Mouse (Mus musculus) inflammation-experienced regulatory T-cells, adult 6 months (primary cell): ENCODE data around the gene Synj1. TPM values are rescaled to one million over a fixed set of nuclear protein-coding genes. Genes with fewer than 3 reads are reported as not detected.

ENCODE experiments used
- ATAC-seq: one replicate; pipeline ENCODE4 v1.8.0; 2017
- polyA plus RNA-seq, 3 experiments: library from polyadenylated mRNA; unstranded; fragments of 100-300 nt; shearing (Covaris generic); gene quantifications; one replicate each; pipeline ENCODE4 v1.2.1; 2017

Gene Synj1
- polyA plus RNA-seq, 3 experiments from 2014 or later, result 31.5 to 33.9 (median 33.2) TPM

GRCm38 (mm10) chr16:91009942-91010529, 1.1 kb downstream of the Synj1 start:
- ATAC-seq, result no peak

GRCm38 (mm10) chr16:91004915-91005538, 6.1 kb downstream of the Synj1 start:
- no peak for ATAC-seq

DNA sequence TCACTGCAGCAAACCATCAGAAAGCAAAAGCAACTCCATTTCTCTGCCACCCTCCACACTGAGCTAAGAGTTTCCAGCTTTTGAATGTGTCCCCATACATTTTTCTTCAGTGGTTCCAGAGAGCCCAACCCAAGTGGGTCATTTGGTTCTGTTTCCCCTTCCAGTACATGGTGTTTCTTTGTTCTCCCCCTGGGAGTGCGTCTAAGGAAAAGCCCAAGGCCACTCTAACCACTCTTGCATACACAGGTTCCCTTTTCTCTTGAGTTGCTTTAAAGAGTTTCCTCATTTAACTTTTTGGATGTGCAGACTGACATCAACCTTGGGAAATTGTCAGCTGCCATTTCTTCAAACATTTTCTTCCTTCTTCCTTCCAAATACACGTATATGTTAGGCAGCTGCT, 10.0 kb downstream of the Synj1 start:
- ATAC-seq, result no peak

DNA sequence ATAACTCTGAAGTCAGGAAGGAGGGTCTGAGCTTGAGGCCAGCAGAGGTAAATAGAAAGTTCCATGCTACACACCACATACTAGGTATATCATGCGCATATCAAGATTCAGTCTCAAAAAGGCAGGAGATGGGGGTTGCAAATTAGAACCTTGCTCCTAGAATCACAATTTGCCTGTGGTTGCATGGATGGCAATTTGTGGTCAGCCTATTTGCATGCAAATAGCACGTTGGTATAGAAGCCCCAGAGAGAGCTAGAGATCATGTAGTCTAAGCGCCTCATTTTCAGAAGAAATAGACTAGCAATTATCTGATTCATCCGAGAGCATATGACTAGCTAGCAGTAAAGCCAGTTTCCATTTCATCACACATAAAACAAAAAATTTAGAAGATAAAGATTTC, 11.3 kb downstream of the Synj1 start:
- ATAC-seq, result peak; percentile 38

GRCm38 (mm10) chr16:90997822-90998221, 13.3 kb downstream of the Synj1 start:
- peak; percentile 68 for ATAC-seq

- ATAC-seq, result no peak
Measured at GRCm38 (mm10) chr16:90996327-90997243, 14.5 kb downstream of the Synj1 start.

GRCm38 (mm10) chr16:90995498-90995897, 15.6 kb downstream of the Synj1 start:
- ATAC-seq, result no peak

DNA sequence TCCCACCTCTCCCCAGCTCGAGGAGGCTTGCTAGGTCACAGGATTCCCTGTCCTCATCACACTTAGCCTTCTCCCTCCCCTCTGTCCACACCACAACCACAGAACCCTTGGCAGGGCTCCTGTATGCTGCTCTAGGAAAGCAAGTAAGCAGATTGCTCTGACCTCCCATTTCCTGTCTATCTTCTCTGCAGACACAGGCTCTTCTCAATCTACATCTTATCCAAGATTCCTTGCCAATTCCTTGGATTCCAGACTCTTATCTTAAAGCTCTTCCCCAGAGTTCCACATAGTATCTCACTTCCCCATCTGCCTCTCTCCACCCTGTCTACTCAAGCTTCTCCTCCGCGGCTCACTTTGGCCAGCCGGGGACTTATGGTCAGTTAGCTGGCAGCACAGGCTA, 16.1 kb downstream of the Synj1 start:
- no peak for ATAC-seq

- ATAC-seq, result no peak
Measured at GRCm38 (mm10) chr16:90989162-90989561, 21.9 kb downstream of the Synj1 start.

DNA sequence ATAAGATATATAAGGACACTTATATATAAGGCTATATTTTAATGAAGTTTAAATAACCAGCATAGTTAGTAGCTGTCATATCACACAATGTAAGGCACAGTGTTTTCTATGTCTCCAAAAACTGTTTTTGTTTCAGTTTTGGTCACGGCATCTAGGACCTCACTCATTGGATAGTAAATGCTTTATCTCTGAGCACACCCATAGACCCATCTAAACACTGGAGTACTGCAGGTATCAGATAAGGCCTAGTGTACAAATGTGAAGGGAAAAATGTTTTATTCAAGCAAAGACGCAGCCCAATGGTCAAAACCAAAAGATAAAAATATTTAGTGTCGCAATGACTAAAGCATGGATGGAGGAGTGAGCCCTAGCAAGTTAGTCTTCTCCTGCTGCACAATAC, 22.4 kb downstream of the Synj1 start:
- no peak for ATAC-seq

GRCm38 (mm10) chr16:90988039-90988438, 23.1 kb downstream of the Synj1 start:
- ATAC-seq, result no peak

GRCm38 (mm10) chr16:90971004-90971403, 40.1 kb downstream of the Synj1 start:
- no peak for ATAC-seq

DNA sequence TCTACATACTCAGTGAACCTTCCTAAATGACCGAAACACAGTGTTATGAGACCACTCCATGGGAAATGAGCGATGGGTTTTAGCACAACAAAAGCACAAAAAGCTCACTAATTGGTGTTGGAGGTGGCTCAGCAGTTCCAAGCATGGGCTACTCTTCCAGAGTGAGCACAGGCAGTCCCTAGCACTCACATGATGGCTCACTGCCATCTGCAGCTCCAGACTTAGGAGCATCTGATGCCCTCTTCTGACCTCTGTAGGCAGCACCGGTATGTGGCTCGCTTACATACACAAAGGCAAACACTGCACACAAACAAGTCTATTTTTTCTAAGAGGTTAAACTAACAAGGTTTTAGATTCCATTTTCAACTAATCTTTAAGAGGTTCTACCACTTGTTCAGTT, 44.9 kb downstream of the Synj1 start:
- no peak for ATAC-seq

- ATAC-seq, result no peak
Measured at GRCm38 (mm10) chr16:90964302-90964701, 46.8 kb downstream of the Synj1 start.

DNA sequence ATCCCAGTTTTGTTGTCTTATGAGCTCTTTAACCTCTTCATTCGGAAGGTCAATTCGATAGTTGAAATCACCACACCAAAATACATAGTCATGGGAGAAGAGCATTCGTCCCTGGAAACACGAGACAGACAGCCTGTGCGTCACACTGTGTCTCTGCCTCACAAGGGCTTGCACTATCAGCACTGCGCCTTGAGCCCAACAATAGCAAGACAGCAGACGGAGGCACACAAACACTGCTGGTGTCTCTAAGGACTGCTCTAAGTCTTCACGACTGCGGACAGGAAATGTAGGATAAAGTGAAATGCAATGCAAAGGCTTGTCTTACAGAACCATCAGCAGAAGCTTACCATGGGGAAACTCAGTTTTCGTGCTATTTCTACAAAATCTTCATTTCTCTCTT, 47.2 kb downstream of the Synj1 start:
- ATAC-seq, result no peak

DNA sequence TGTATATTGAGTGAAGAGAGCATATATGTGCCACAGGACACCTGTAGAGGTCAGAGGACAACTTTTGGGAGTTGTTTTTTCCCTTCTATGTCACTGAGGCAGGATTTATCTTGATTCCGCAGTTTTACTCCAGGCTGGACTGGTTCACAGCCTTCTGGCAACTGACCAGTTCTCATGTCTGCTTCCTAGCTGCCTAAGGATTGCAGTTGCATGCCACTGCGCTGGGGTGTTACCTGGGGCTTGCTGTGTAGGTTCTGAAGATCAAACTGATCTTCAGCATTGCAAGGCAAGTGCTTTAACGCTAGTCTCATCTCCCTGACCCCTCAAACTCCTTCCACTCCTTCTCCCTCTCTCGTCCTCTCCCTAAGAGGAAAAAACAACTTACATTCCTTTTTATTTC, 47.9 kb downstream of the Synj1 start:
- no peak for ATAC-seq

GRCm38 (mm10) chr16:90958301-90959085, 52.6 kb downstream of the Synj1 start:
- ATAC-seq, result no peak

DNA sequence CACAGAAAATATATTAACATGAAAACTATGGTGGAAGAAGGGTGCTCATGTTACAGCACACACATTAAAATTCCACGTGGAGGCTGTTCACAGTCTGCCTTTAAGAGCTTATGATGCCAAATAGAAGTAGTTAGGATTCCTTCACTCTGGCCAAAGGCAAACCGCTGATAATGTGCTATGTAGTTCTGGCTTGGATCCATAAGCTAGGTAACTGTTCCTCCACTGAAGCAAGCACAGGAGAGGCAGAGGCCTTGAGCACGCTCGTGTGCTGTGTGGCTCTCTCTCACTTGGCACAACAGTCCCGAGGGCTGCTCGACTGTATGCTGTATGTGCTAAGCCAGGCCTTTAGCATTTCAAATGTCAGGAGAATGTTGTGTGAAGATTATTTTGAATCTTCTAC, 55.6 kb downstream of the Synj1 start:
- no peak for ATAC-seq

- no peak for ATAC-seq
Measured at GRCm38 (mm10) chr16:90953770-90954169, 57.3 kb downstream of the Synj1 start.

- no peak for ATAC-seq
Measured at GRCm38 (mm10) chr16:90953147-90953546, 58.0 kb downstream of the Synj1 start.

GRCm38 (mm10) chr16:90950354-90950963, 60.6 kb downstream of the Synj1 start:
- no peak for ATAC-seq

- ATAC-seq, result no peak
Measured at GRCm38 (mm10) chr16:90946977-90947376, 64.1 kb downstream of the Synj1 start.
